Mouse (Mus musculus) lung, postnatal 25 days (tissue): Measurements from ENCODE around the gene Gpr107.

Source experiments
- DNase-seq: peaks from one replicate; pipeline ENCODE4 v3.0.0; 2022; ENCODE audit warnings: low spot score

The Gpr107 gene

DNA sequence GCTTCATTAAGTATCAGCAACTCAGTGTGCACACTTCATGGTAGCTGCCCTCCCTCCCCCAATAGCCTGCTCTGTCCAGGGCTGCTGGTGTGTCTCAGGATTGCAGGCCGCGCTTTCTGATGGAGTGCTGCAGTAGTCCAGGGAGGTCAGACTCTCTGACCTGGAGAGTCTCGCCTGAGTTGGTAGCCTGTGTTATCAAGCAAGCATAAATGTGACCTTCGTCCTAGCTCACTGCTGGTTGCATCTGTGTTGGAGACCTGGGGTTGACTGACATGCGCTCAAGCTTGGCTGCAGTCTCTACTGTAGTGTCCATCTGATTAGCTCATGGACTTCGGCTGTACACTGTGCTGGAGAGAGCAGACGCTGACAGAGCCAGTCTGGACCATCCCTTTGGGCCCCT, 49.7 kb downstream of the Gpr107 start:
- no peak for DNase-seq

DNA sequence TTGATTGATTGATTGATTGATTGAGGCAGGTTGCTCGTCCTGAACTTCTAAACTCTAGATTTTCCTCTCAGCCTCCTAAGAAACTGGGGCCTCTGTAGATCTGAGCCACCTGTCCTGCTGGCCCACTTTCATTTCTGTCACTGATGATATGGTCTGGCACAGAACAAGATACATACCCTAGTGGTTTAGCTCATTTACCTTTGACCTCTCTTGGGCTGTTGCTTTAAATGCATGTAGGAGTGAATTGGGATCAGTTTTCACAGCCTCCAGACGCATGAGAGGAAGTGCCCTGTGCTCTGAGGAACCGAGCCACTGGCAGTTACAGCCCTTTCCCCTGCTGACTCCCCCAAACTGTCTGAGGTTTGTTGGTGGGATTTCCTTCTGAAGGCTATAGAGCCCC, 50.2 kb downstream of the Gpr107 start:
- DNase-seq, result no peak

DNA sequence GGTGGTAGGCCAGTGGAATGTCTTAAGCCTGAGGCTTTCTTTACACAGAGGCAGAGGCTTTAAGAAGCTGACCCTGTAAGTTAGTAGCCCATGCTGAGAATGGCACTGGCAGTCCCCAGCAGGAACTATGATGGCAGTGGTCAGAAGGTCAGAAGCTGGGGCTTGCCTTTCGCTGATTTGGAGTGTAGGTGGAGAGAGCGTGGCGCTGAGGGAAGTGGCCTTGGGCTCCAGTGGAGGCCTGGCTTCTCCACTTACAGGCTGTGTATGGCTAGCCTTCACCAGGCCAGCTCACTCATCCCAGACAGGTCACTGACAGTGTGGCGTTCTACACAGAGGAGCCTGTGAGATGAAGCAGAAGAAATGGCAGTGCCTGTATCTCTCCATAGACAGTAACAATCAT, 50.8 kb downstream of the Gpr107 start:
- no peak for DNase-seq

DNA sequence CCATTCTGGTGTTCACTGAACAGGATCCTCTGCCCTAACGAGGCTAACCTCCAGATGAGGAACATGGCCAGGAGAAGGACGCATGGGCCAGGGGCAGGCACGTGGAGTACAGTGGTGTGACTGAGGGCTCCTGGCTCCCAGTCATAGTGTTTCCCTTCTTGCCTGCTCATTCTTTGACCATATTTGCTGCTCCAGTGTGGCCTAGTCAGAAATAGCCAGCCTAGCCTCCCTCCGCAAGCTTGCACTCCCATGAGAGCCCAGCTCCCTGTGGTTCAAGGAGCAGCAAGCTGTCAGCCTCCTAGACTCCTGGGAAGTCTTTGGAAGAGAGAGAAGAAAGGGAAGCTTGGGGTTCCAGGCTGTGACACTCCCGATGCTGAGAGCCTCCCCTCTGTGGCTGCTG, 52.6 kb downstream of the Gpr107 start:
- DNase-seq, result no peak

DNA sequence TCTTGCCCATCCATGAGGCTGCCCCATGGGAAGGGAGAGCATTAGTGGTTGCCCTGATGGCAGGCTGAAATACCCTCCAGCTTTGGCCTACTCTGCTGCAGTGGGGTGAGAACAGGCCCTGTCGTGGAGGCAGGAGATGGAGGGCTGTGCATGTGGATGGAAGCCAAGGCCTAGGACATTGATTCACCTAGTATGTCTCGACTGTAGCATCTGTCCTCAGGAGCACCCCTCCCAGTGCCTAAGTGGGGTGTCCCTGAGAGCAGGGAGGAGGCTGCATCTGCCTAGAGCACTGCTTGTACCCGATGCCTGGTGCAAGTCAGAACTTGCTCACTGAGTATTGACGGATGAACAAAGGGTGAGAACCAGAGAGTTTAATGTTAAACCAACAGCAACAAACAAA, 54.1 kb downstream of the Gpr107 start:
- no peak for DNase-seq

DNA sequence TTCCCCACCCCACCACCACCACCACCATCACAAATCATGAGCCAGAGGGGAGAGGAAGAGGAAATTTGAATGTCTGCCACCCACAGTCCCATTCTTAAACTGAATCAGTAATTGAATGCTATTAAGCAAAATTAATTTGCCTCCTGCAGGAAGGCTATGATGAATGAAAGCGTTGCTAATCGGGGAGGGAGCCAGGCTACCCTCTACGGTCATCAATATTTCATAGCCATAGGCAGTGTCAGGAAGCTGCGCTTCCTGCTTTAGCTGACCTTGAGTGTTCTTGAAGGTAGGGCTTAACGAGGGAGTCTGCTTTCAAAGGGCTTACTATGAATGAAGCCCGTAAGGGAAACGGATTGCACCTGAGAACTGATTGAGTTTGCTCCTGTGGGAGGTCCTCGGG, 54.8 kb downstream of the Gpr107 start:
- DNase-seq, result no peak

DNA sequence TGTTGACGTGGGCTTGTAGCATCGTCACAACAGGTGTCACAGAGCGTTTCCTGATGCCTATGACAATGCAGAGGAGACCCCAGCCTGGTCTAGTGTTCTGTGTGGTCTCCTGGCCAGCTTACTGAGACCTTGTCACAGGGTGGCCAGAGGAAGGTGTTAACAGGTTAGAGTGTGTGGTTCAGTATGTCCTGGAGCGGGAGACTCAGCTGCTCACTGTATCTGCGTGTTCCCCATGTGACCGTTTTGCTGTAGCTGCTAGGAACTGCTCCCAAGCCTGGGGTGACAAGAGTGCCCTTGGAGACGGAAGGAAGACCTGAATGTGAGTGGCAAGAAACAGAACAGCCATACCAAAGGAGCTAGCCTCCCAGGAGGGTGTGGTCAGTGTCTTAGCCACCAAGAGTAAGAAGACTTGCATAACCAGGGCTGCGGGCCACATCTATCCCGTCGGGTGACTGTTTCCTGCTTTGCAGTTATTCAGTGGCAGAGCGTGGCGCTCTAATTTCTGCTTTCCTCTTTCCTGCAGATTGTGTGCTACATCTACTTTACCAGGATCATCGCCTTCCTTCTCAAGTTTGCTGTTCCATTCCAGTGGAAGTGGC, 56.5 kb downstream of the Gpr107 start:
- no peak for DNase-seq

DNA sequence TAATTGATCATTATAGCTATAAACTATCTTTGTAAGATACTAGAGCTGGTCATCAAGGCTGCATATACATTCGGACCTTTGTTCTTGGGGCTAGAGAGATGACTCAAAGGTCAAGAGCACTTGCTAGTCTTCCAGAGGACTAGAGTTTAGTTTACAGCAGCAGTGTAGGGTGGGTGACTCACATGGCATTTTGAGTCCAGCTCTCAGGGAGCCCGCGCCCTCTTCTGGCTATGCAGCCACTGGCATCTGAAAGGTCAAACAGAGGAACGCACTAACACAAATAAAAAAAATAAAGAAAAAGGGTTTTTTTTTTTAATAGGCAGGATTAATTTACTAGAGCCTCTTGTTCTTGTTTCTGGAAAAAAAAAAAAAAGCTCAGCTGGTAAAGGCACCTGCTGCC, 57.4 kb downstream of the Gpr107 start:
- no peak for DNase-seq

DNA sequence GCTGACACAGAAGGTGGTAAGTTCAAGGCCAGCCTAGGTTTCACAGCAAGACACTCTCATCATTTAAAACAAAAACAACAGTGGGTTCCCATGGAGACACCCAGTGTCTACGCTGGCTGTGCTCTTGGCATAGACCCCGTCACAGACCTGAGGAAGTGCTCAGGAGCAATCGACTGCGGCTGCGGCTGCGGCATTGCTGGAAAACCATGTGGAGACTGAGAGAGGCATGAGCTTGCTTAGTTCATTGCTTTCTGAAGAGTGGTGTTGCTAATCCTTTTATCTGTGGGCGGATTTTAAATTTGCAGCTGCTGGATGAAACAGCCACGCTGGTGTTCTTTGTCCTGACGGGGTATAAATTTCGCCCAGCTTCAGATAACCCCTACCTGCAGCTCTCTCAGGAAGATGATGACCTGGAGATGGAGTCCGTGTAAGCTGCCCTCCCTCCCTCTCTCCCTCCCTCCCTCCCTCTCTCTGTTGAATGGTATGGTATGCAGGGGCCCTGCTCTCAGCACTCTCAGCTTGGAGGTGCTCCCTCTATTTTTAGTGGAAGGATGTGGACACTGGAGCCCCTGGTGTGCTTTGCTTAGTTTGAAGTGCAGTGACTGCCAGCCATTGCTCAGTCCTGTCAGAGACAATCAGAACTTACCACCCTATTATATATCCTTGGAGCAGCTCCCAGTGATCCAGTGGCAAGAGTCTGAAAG, 58.2 kb downstream of the Gpr107 start:
- DNase-seq, result no peak

DNA sequence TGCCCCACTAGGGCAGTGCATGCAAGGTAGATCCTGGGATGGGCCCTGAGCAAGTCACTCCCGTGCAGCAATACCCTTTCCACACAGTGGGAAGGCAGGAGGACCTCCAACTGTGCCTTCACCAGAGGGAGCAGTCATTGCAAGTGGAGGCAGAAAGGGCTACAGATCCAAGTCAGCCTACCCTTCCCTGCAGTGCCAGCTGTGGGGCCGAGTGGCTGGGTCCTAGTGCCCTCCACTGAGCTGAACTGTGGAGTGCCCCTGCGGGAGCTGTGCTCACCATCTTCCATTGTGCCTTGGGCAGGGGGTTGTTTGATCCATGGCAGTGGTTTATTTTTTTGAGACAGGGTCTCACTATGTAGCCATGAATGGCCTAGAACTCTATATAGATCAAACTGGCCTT, 59.1 kb downstream of the Gpr107 start:
- DNase-seq, result no peak

DNA sequence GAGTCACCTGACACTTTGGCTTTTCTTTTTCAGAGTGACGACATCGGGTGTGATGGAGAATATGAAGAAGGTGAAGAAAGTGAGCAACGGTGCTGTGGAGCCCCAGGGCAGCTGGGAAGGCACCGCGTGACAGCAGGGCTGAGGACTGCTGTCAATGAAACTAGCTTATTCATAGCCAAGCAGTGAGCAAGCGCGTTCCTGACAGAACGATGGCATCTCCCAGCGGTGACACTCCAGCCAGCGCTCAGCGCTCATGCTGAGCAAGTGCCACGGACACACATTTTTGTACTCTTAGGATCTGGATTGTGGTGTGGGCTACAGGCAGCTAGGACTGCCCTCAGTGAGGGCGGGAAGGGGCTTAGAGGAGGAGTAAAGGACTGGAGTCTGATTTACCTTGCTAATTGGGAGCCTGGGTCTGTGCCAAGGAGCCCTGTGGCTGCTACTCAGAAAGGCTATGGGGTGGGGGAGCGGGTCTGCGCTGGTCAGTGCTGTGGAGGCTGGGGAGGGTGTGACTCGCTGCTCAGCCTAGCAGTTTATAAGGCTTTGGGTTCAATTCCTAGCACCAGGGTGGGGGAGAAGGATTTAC, 62.2 kb downstream of the Gpr107 start:
- DNase-seq, result no peak

DNA sequence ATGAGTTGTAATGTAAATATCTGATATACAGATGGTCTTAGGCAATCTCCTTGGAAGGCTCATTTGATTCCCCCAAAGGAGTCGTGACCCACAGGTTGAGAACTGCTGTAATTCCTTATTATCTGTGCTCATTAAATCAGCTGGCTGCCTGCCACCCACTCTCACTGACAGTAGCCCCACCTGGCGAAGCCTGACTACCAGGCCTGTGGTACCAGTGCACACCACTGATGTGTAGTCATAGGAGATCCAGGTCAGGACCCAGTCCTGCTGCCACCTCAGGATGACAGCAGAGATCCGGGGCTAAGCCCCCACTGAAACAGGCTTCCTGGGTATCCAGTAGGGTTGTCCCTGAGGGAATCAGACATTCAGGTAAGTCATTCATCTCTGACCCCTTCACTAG, 66.5 kb downstream of the Gpr107 start:
- no peak for DNase-seq

DNA sequence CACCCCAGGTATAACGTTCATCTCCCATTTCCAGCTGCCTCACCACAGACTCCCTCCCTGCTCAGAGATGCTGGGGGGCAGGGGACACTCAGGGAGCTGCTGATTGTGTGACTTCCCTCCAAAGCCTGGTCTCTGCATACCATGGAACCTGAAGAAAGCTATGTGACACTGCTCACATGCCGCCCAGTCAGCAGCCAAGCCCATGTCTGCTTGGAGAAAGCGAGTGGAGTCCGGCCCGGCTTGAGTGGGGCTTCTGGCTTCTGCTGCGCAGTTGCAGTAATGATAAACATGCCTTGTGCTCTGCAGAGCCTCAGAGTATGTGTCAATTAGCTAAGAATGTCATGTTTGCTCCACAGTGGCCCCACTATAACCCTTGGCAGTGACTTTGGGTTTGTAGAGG, 67.4 kb downstream of the Gpr107 start:
- no peak for DNase-seq

DNA sequence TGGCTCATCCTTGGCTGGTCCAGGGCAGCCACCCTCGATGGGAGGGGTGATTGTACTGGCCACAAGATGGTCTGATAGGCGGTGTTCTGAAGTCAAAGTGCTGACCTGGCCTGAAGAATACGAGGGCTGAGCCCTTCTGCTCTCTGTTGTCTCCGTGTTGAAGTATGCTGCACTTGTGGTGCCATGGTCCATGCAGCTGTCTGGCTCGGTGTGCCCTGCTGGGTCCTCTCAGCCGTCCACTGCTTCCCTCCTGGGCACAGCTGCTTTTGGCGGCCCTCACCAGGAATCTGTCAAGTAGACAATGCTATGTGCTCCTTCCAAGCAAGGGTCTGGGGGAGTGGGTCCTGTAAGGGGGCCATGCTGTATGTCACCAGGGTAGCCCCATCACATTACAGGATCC, 68.7 kb downstream of the Gpr107 start:
- no peak for DNase-seq

DNA sequence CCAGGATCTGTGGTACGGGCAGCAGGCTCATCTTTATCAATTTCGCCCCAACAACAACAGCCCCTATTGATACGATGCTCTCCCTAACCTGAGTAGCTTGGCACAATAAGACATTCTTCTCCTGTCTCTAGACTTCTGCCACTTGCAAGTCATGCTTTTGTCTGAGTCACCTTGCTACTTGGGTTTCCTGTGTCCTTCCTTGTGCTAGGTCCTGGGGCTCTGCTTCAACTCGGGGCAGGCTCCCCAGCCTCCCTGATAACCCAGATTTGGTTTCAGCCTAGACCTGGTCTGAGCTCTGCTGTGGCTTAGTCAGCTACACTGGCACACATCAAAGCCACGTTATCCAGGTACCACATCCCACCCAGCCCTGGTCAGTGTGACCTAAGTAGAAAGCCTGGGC, 69.5 kb downstream of the Gpr107 start:
- DNase-seq, result no peak

DNA sequence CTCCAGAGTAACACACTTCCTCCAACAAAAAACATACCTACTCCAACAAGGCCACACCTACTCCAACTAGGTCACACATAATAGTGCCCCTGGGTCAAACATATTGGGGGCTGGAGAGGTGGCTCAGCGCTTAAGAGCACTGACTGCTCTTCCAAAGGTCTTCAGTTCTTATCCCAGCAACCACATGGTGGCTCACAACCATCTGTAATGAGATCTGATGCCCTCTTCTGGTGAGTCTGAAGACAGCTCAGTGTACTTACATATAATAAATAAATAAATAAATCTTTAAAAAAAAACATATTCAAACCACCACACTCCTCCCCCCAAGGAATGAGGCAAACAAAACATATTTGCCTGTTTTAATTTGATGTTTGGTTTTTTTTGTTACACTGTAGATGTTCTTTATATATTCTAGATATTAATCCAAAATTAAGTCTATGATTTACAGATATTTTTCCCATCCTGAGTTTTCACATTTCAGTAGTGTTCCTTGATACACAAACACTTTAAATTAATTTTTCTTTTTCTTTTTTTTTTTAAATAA, 76.7 kb downstream of the Gpr107 start:
- DNase-seq, result no peak

DNA sequence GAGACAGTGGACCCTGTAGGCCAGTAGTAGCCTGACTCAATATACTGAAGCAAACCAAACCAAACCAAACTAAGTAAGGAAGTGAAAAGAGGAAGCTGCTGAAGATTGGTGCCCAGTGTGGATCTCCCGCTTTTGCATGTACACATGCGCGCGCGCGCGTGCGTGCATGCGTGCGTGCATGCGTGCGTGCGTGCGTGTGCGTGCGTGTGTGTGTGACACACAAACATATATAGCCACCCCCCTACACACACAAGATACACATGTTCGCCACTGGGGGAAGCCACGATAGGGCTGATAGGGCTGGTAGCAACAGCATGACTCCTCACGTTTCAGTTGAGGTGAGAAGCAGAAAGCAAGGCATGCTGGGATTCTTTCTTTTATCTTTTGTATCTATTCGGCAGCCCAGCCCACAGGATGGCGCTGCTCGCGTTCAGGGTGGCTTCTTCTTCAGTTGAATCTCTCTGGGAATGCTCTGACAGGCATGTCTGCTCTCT, 87.1 kb downstream of the Gpr107 start:
- no peak for DNase-seq

DNA sequence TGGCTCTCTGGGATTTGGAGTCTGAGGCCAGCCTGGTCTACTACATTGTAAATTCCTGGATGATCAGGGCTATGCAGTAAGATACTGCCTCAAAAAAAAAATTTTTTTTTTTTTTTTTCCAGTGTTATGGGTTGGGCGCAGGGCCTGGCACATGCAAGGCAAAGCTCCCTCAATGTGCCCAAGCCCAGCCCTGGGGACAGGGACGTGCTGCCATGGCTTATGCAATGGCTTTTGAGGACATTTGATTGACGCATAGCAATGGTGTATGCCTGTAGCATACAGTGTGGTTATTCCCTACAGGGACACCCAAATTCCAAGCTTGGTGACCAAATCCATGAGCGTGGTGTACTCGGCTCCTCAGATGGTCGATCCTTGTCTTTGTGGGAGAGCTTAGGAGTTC, 87.7 kb downstream of the Gpr107 start:
- no peak for DNase-seq

DNA sequence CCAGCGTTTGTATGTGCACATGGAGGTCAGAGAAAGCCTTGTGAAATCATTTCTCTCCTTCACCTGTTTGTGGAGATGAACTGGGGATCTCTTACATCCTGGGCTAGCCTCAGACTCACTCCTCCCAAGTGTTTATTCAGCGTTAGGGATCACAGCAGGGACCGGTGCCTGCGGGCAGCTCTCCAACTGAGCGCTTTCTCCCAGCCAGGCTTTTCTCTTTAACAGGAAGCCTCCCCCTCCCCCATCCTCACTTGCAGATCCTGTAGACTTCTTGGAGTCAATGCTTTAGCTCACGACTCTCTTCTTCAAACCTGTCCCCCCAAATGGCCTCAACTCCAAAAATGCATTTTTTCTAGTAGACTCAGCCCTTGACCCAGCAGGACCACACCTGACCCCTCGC, 89.5 kb downstream of the Gpr107 start:
- no peak for DNase-seq

DNA sequence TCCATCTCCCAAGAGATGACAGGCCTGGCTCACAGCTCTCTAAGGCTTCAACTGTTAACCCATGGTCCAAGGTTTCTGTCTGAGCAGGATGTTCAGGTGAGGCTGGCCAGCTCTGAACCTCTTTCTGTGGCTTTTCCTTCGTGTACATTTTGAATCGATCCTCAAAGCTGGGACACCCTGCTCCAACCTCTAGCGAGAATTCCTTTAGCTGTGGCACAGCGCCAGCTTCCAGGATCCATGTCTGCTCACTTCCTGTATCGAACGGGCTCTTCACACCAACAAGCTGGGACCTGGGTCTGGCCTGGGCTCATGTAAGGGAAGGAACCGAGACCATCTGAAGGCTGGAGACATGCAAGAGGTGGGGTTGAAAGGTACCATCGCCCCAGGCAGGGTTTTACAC, 92.1 kb downstream of the Gpr107 start:
- DNase-seq, result no peak

DNA sequence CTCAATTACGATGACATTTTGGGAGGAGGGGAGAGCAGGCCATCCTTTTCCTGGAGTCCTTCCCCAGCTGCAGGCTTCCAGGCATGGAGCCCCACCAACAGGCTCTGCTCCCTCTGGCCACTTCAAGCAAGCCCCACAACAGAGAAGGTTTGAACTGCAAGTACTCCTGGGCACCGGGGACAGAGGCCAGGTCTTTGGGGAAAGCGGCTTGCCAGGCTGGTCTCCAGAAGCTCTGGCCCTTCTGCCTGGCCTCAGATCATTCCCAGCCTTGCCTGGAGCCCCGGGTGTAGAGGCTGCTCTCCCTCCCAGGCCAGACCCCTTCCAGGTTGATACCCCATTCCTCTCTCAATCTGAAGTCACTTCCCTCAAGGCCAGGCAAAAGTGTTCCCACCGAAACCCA, 92.9 kb downstream of the Gpr107 start:
- no peak for DNase-seq

DNA sequence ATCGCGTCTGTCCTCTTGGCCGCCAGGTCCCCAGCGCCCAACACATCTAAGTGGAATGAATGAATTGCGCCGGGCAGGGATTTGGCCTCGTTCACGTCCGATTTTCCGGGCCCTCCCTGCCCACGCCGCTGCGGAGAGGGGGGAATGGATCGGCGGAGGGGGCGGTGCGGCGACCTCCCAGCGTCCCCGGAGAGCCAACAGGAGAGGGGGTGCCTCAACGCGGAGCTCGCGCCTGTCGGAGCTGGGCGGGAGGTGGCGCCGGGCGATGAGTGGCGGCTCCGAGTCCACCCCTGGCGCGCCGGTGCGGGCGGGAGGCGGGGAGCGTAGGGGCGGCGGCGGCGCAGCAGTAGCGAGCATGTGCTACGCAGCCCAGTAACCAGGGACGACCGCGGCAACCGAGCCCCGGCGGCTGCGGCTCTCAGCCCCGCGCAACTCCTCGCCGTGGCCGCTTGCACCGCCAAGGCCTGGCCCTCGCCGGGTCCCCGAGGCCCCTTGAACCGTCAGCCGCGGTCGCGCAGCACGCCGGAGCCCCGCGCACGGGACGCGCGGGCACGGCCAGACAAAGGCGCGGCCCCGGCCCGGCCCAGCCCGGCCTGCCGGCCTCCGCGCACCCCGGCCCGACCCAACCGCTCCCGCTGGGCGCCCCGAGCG, 93.5 kb downstream of the Gpr107 start, which contains the start of gene Ncs1:
TSS of gene Ncs1 (plus strand) at position 333 of the 651 bp plus-strand sequence.
- peak; percentile 45 for DNase-seq
